Mouse (Mus musculus): ENCODE measurements around the gene Elk4. TPM values are rescaled to one million over a fixed set of nuclear protein-coding genes. Genes with fewer than 3 reads are reported as not detected.
A peak's percentile ranks its signal among the peaks of the same experiment; 100 is the strongest.

Gene Elk4
- polyA plus RNA-seq, 2 experiments = 9.1 to 12.0 TPM

GRCm38 (mm10) chr1:131972498-131973334 lies 34.7 kb upstream of the Elk4 start:
- peak; percentile 42 for ATAC-seq (ENCODE audit: insufficient read depth)

GRCm38 (mm10) chr1:131973991-131974390 lies 33.4 kb upstream of the Elk4 start:
- H3K36me3 ChIP-seq (replicated peaks; ENCODE audit: control insufficient read depth, insufficient read depth, low read depth) = no peaks in the 10 kb centered on the region
- H3K9ac ChIP-seq (replicated peaks) = no peak overlapping the region
- H3K27me3 ChIP-seq (ENCODE audit: control insufficient read depth, insufficient read depth, low read length) = no peaks in the 10 kb centered on the region
- no peak for DNase-seq (ENCODE audit: low read depth in 3 of 3, low spot score in 3 of 3)
- no peaks in the 10 kb centered on the region for H3K9me3 ChIP-seq (ENCODE audit: control insufficient read depth, low read length)
- no peak for TF ChIP-seq CTCF (IDR thresholded peaks at IDR 0.05; ENCODE audit: low read depth)
- TF ChIP-seq EP300 (IDR thresholded peaks at IDR 0.05; ENCODE audit: low read depth) = no peak
- no peak overlapping the region for H3K4me3 ChIP-seq (ENCODE audit: insufficient read depth in 1 of 2, low read depth in 2 of 2, low read length in 2 of 2)
- H3K4me2 ChIP-seq (ENCODE audit: low read depth) = no peak overlapping the region
- H3K4me1 ChIP-seq (replicated peaks; ENCODE audit: control insufficient read depth in 2 of 2, insufficient read depth in 2 of 2, low read length in 1 of 2) = peaks cover 0 to 13% of the 10 kb centered on the region in 2 experiments; a peak in 2 of 4 replicates
- no peak for ATAC-seq (ENCODE audit: insufficient read depth)
- 65% methylated on average over 6 of the region's 6 CpGs for WGBS (ENCODE audit: insufficient replicate concordance)
- no peak overlapping the region for H3K27ac ChIP-seq

More at GRCm38 (mm10) chr1:131972498-131973334, 34.7 kb upstream of the Elk4 start:
- H3K4me3 ChIP-seq (ENCODE audit: insufficient read depth in 1 of 2, low read depth in 2 of 2, low read length in 2 of 2) = no peak overlapping the region
- 36% methylated on average over 13 of the region's 13 CpGs for WGBS (ENCODE audit: insufficient replicate concordance)
- no peak overlapping the region for H3K9ac ChIP-seq (replicated peaks)
- peaks cover 0 to 13% of the 10 kb centered on the region in 2 experiments; a peak in 2 of 4 replicates for H3K4me1 ChIP-seq (replicated peaks; ENCODE audit: control insufficient read depth in 2 of 2, insufficient read depth in 2 of 2, low read length in 1 of 2)
- no peak for DNase-seq (ENCODE audit: low read depth in 3 of 3, low spot score in 3 of 3)
- H3K9me3 ChIP-seq (ENCODE audit: control insufficient read depth, low read length) = no peaks in the 10 kb centered on the region
- H3K36me3 ChIP-seq (replicated peaks; ENCODE audit: control insufficient read depth, insufficient read depth, low read depth) = no peaks in the 10 kb centered on the region
- H3K27me3 ChIP-seq (ENCODE audit: control insufficient read depth, insufficient read depth, low read length) = no peaks in the 10 kb centered on the region
- TF ChIP-seq CTCF (IDR thresholded peaks at IDR 0.05; ENCODE audit: low read depth) (no peak), EP300 (IDR thresholded peaks at IDR 0.05; ENCODE audit: low read depth) (no peak)
- H3K4me2 ChIP-seq (ENCODE audit: low read depth) = peak overlapping the region; percentile 18
- peak overlapping the region; percentile 15; the same call in 1 of the 2 replicates for H3K27ac ChIP-seq

GRCm38 (mm10) chr1:131976886-131977285 lies 30.5 kb upstream of the Elk4 start:
- 68% methylated on average over 5 of the region's 5 CpGs for WGBS (ENCODE audit: insufficient replicate concordance)

GRCm38 (mm10) chr1:131980471-131980870 lies 26.9 kb upstream of the Elk4 start:
- ATAC-seq (ENCODE audit: insufficient read depth) = no peak
- 26% methylated on average over 2 of the region's 2 CpGs for WGBS (ENCODE audit: insufficient replicate concordance)
- Histone ChIP-seq H3K4me1 (replicated peaks; ENCODE audit: control insufficient read depth in 2 of 2, insufficient read depth in 2 of 2, low read length in 1 of 2) (no peaks in the 10 kb centered on the region), H3K4me2 (ENCODE audit: low read depth) (no peak overlapping the region), H3K27ac (no peak overlapping the region), H3K27me3 (ENCODE audit: control insufficient read depth, insufficient read depth, low read length) (no peaks in the 10 kb centered on the region), H3K9ac (replicated peaks) (no peak overlapping the region), H3K9me3 (ENCODE audit: control insufficient read depth, low read length) (no peaks in the 10 kb centered on the region), H3K4me3 (ENCODE audit: insufficient read depth in 1 of 2, low read depth in 2 of 2, low read length in 2 of 2) (no peak overlapping the region), H3K36me3 (replicated peaks; ENCODE audit: control insufficient read depth, insufficient read depth, low read depth) (no peaks in the 10 kb centered on the region)
- no peak for DNase-seq (ENCODE audit: low read depth in 3 of 3, low spot score in 3 of 3)
- TF ChIP-seq EP300 (IDR thresholded peaks at IDR 0.05; ENCODE audit: low read depth) (no peak), CTCF (IDR thresholded peaks at IDR 0.05; ENCODE audit: low read depth) (no peak)

More at GRCm38 (mm10) chr1:131976886-131977285, 30.5 kb upstream of the Elk4 start:
- no peaks in the 10 kb centered on the region for H3K9me3 ChIP-seq (ENCODE audit: control insufficient read depth, low read length)
- no peak for DNase-seq (ENCODE audit: low read depth in 3 of 3, low spot score in 3 of 3)
- H3K36me3 ChIP-seq (replicated peaks; ENCODE audit: control insufficient read depth, insufficient read depth, low read depth) = no peaks in the 10 kb centered on the region
- TF ChIP-seq CTCF (IDR thresholded peaks at IDR 0.05; ENCODE audit: low read depth) (no peak), EP300 (IDR thresholded peaks at IDR 0.05; ENCODE audit: low read depth) (no peak)
- no peak overlapping the region for H3K4me3 ChIP-seq (ENCODE audit: insufficient read depth in 1 of 2, low read depth in 2 of 2, low read length in 2 of 2)
- H3K27me3 ChIP-seq (ENCODE audit: control insufficient read depth, insufficient read depth, low read length) = no peaks in the 10 kb centered on the region
- H3K9ac ChIP-seq (replicated peaks) = no peak overlapping the region
- H3K4me1 ChIP-seq (replicated peaks; ENCODE audit: control insufficient read depth in 2 of 2, insufficient read depth in 2 of 2, low read length in 1 of 2) = peaks cover 0 to 4% of the 10 kb centered on the region in 2 experiments; a peak in 2 of 4 replicates
- H3K27ac ChIP-seq = no peak overlapping the region
- H3K4me2 ChIP-seq (ENCODE audit: low read depth) = no peak overlapping the region
- no peak for ATAC-seq (ENCODE audit: insufficient read depth)

GRCm38 (mm10) chr1:131981378-131982013 lies 25.9 kb upstream of the Elk4 start:
- DNase-seq (ENCODE audit: low read depth in 3 of 3, low spot score in 3 of 3) = peak; percentile 44 to 54 (median 46)
- WGBS (ENCODE audit: insufficient replicate concordance) = 40% methylated on average over 12 of the region's 12 CpGs
- peak; percentile 47; the same call in 1 of the 2 replicates for ATAC-seq (ENCODE audit: insufficient read depth)

More at GRCm38 (mm10) chr1:131981378-131982013, 25.9 kb upstream of the Elk4 start:
- Histone ChIP-seq H3K4me1 (replicated peaks; ENCODE audit: control insufficient read depth in 2 of 2, insufficient read depth in 2 of 2, low read length in 1 of 2) (no peaks in the 10 kb centered on the region), H3K36me3 (replicated peaks; ENCODE audit: control insufficient read depth, insufficient read depth, low read depth) (no peaks in the 10 kb centered on the region), H3K27ac (no peak overlapping the region), H3K4me3 (ENCODE audit: insufficient read depth in 1 of 2, low read depth in 2 of 2, low read length in 2 of 2) (no peak overlapping the region), H3K4me2 (ENCODE audit: low read depth) (no peak overlapping the region), H3K27me3 (ENCODE audit: control insufficient read depth, insufficient read depth, low read length) (no peaks in the 10 kb centered on the region), H3K9me3 (ENCODE audit: control insufficient read depth, low read length) (no peaks in the 10 kb centered on the region), H3K9ac (replicated peaks) (no peak overlapping the region)
- TF ChIP-seq CTCF (IDR thresholded peaks at IDR 0.05; ENCODE audit: low read depth) (peak; percentile 95), EP300 (IDR thresholded peaks at IDR 0.05; ENCODE audit: low read depth) (no peak)

All from liver, embryonic 14.5 days (tissue).